Mouse (Mus musculus) limb, embryonic 13.5 days (tissue): ENCODE measurements around the gene Usp8. TPM values are rescaled to one million over a fixed set of nuclear protein-coding genes. Genes with fewer than 3 reads are reported as not detected.

Source experiments
- ATAC-seq: fragments of 200-750 bp; cut with Nextera tagmentation; 2 replicates; pipeline ENCODE4 v1.8.0; 2017; ENCODE audit warnings: low read depth, moderate number of reproducible peaks, moderate TSS enrichment; ENCODE audit not compliant: low FRiP score
- H3K27ac ChIP-seq: fragments of 300-500 bp; sonication (generic); 2 replicates; pipeline ENCODE4 v1.5.1; 2015; ENCODE audit warnings: inconsistent platforms, mild to moderate bottlenecking, moderate library complexity
- H3K27me3 ChIP-seq: fragments of 300-500 bp; sonication (generic); 2 replicates; pipeline ENCODE4 v1.6.1; 2015; ENCODE audit warnings: mild to moderate bottlenecking, inconsistent platforms
- H3K36me3 ChIP-seq: fragments of 300-500 bp; sonication (generic); 2 replicates; pipeline ENCODE4 v1.6.1; 2015; ENCODE audit warnings: inconsistent platforms, mild to moderate bottlenecking, moderate library complexity
- H3K4me1 ChIP-seq: fragments of 300-500 bp; sonication (generic); 2 replicates; pipeline ENCODE4 v1.6.1; 2015; ENCODE audit warnings: inconsistent platforms
- H3K4me2 ChIP-seq: fragments of 300-500 bp; sonication (generic); replicated peaks from 2 replicates; pipeline ENCODE4 v1.6.1; 2015; ENCODE audit warnings: inconsistent platforms, mild to moderate bottlenecking, moderate library complexity
- H3K4me3 ChIP-seq: fragments of 300-500 bp; sonication (generic); 2 replicates; pipeline ENCODE4 v1.5.1; 2015; ENCODE audit warnings: moderate library complexity, mild to moderate bottlenecking, inconsistent platforms
- H3K9ac ChIP-seq: fragments of 300-500 bp; sonication (generic); 2 replicates; pipeline ENCODE4 v1.6.1; 2015; ENCODE audit warnings: mild to moderate bottlenecking, inconsistent platforms
- H3K9me3 ChIP-seq: fragments of 300-500 bp; sonication (generic); 2 replicates; pipeline ENCODE4 v1.6.1; 2016; ENCODE audit warnings: inconsistent platforms
- WGBS: fragments of 180-500 bp; shearing (Covaris S2); methylation state at CpG from one replicate; pipeline ENCODE4 v1.1.7; 2015; 5-methylcytosine and 5-hydroxymethylcytosine counted together
- polyA plus RNA-seq: library from polyadenylated mRNA; unstranded; fragments of >200 nt; fragmentation: Nextera tagmentation; extraction: Ambion mirVana; gene quantifications from 2 replicates; pipeline ENCODE4 v1.2.1, GENCODE M21; 2015

Gene Usp8
- polyA plus RNA-seq, 1 experiment from 2014 or later: 38.6 TPM

- peaks cover 47% of the 10 kb centered on the region for H3K36me3 ChIP-seq
- peaks cover 7% of the 10 kb centered on the region; the same call in 1 of the 2 replicates for H3K9me3 ChIP-seq
- H3K27ac ChIP-seq: no peak overlapping the region
- ATAC-seq: no peak
- no peak overlapping the region for H3K4me3 ChIP-seq
- no peaks in the 10 kb centered on the region for H3K4me1 ChIP-seq
- 97% methylated on average over 1 of the region's 1 CpGs for WGBS
- no peak overlapping the region for H3K4me2 ChIP-seq
- H3K9ac ChIP-seq: no peak overlapping the region
- H3K27me3 ChIP-seq: no peaks in the 10 kb centered on the region
Observed at GRCm38 (mm10) chr2:126682937-126683336, 24.2 kb upstream of the Usp8 start.

- H3K36me3 ChIP-seq: peaks cover 4% of the 10 kb centered on the region; the same call in 1 of the 2 replicates
- ATAC-seq: no peak
- H3K27ac ChIP-seq: no peak overlapping the region
- no peaks in the 10 kb centered on the region for H3K4me1 ChIP-seq
- no peaks in the 10 kb centered on the region for H3K9me3 ChIP-seq
- no peak overlapping the region for H3K9ac ChIP-seq
- H3K4me3 ChIP-seq: no peak overlapping the region
- no peak overlapping the region for H3K4me2 ChIP-seq
- no peaks in the 10 kb centered on the region for H3K27me3 ChIP-seq
- 82% methylated on average over 3 of the region's 3 CpGs for WGBS
Observed at GRCm38 (mm10) chr2:126691290-126691689, 15.8 kb upstream of the Usp8 start.

- no peaks in the 10 kb centered on the region for H3K36me3 ChIP-seq
- no peak overlapping the region for H3K4me2 ChIP-seq
- H3K27ac ChIP-seq: no peak overlapping the region
- ATAC-seq: no peak
- H3K27me3 ChIP-seq: no peaks in the 10 kb centered on the region
- 80% methylated on average over 6 of the region's 6 CpGs for WGBS
- H3K9me3 ChIP-seq: no peaks in the 10 kb centered on the region
- no peak overlapping the region for H3K9ac ChIP-seq
- H3K4me1 ChIP-seq: no peaks in the 10 kb centered on the region
- no peak overlapping the region for H3K4me3 ChIP-seq
Observed at GRCm38 (mm10) chr2:126695285-126695684, 11.8 kb upstream of the Usp8 start.

- Histone ChIP-seq H3K9me3 (no peaks in the 10 kb centered on the region; the same call in 1 of the 2 replicates), H3K4me1 (peaks cover 10% of the 10 kb centered on the region), H3K27ac (peak overlapping the region; percentile 79), H3K4me2 (peak overlapping the region; percentile 78), H3K36me3 (no peaks in the 10 kb centered on the region; the same call in 1 of the 2 replicates), H3K4me3 (peak overlapping the region; percentile 90), H3K27me3 (0 out of 2 replicates have a peak, but pooled peaks cover 4% of the 10 kb centered on the region), H3K9ac (peak overlapping the region; percentile 94)
- ATAC-seq: peak; percentile 87
- WGBS: under 1% methylated on average over 23 of the region's 23 CpGs
Observed at GRCm38 (mm10) chr2:126707438-126707779, 281 bp downstream of the Usp8 start.

DNA sequence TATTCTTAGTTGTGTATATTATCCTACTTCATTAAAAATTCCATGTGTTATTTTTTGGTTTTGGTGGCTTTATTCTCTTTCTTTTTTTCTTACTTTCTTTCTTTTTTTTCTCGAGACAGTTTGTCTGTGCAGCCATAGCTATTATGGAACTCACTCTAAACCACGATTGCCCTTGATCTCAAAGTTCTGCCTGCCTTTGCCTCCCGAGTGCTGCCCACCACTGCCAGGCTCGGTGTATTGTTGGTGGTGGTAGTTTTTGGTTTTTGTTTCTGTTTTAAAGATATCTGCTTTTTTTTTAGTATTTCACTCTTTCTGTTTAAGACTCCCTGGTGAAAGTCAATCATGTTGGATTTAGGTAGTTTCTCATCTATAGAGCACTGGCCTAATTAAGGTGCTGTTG lies 1.2 kb downstream of the Usp8 start:
- peaks cover 10% of the 10 kb centered on the region for H3K4me1 ChIP-seq
- no peaks in the 10 kb centered on the region; the same call in 1 of the 2 replicates for H3K36me3 ChIP-seq
- peak overlapping the region; percentile 94; the same call in 1 of the 2 replicates for H3K9ac ChIP-seq
- no peak overlapping the region for H3K27ac ChIP-seq
- H3K27me3 ChIP-seq: 0 out of 2 replicates have a peak, but pooled peaks cover 4% of the 10 kb centered on the region
- no peak for ATAC-seq
- no peaks in the 10 kb centered on the region for H3K9me3 ChIP-seq
- peak overlapping the region; percentile 90 for H3K4me3 ChIP-seq
- peak overlapping the region; percentile 78 for H3K4me2 ChIP-seq
- WGBS: 83% methylated on average over 4 of the region's 4 CpGs

- 94% methylated on average over 5 of the region's 5 CpGs for WGBS
- Histone ChIP-seq H3K4me3 (no peak overlapping the region), H3K9me3 (no peaks in the 10 kb centered on the region), H3K27ac (no peak overlapping the region), H3K27me3 (no peaks in the 10 kb centered on the region), H3K9ac (no peak overlapping the region), H3K4me1 (peaks cover 10% of the 10 kb centered on the region), H3K4me2 (no peak overlapping the region), H3K36me3 (peaks cover 2% of the 10 kb centered on the region; the same call in 1 of the 2 replicates)
- no peak for ATAC-seq
Observed at GRCm38 (mm10) chr2:126712526-126712925, 5.4 kb downstream of the Usp8 start.

- Histone ChIP-seq H3K27me3 (no peaks in the 10 kb centered on the region), H3K36me3 (peaks cover 2% of the 10 kb centered on the region; the same call in 1 of the 2 replicates), H3K9me3 (no peaks in the 10 kb centered on the region), H3K4me1 (peaks cover 8% of the 10 kb centered on the region), H3K27ac (no peak overlapping the region), H3K4me2 (no peak overlapping the region), H3K4me3 (no peak overlapping the region), H3K9ac (no peak overlapping the region)
- ATAC-seq: no peak
Observed at GRCm38 (mm10) chr2:126712950-126713349, 5.8 kb downstream of the Usp8 start.

- Histone ChIP-seq H3K9me3 (no peaks in the 10 kb centered on the region), H3K4me3 (no peak overlapping the region), H3K36me3 (peaks cover 53% of the 10 kb centered on the region), H3K4me2 (no peak overlapping the region), H3K27me3 (no peaks in the 10 kb centered on the region), H3K9ac (no peak overlapping the region), H3K27ac (no peak overlapping the region), H3K4me1 (no peaks in the 10 kb centered on the region)
- WGBS: 96% methylated on average over 4 of the region's 4 CpGs
- no peak for ATAC-seq
Observed at GRCm38 (mm10) chr2:126729207-126729606, 22.1 kb downstream of the Usp8 start.

- H3K36me3 ChIP-seq: peaks cover 63% of the 10 kb centered on the region
- ATAC-seq: no peak
- H3K4me1 ChIP-seq: no peaks in the 10 kb centered on the region
- no peaks in the 10 kb centered on the region for H3K9me3 ChIP-seq
- H3K27me3 ChIP-seq: no peaks in the 10 kb centered on the region
- H3K4me3 ChIP-seq: no peak overlapping the region
- no peak overlapping the region for H3K27ac ChIP-seq
- WGBS: 70% methylated on average over 2 of the region's 2 CpGs
- no peak overlapping the region for H3K9ac ChIP-seq
- no peak overlapping the region for H3K4me2 ChIP-seq
Observed at GRCm38 (mm10) chr2:126730502-126730901, 23.4 kb downstream of the Usp8 start.

DNA sequence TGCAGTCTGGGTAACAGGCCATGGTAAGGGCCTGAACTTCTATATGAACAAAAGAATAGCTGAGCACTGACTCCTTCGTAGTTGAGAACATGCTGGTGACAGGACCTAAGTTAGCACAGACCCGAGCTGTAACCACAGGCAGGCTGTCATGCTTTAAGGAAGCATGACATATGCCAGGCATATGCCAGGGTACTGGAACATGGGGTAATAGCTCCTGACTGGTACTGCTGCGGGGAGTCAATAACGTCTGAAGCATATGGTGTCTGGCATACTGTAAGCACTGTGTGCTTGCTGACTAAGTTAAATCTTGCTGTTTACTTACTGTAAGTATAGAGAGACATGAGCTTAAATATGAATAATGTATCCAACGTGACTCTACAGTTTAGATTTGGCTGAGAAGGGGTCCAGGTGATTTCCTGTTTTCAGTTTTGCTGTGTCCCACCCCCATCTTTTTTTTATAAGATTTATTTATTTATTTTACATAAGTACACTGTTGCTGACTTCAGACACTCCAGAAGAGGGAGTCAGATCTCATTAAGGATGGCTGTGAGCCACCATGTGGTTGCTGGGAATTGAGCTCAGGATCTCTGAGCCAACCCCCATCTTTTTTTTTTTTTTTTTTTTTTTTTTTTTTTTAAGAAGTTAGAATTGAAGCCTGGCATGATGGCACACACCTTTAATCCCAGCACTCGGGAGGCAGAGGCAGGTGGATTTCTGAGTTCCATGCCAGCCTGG lies 28.4 kb downstream of the Usp8 start:
- no peak for ATAC-seq
- H3K4me3 ChIP-seq: no peak overlapping the region
- no peak overlapping the region for H3K9ac ChIP-seq
- WGBS: 89% methylated on average over 6 of the region's 6 CpGs
- H3K27ac ChIP-seq: no peak overlapping the region
- H3K27me3 ChIP-seq: no peaks in the 10 kb centered on the region
- H3K36me3 ChIP-seq: peaks cover 74% of the 10 kb centered on the region
- no peaks in the 10 kb centered on the region for H3K9me3 ChIP-seq
- no peaks in the 10 kb centered on the region for H3K4me1 ChIP-seq
- no peak overlapping the region for H3K4me2 ChIP-seq

- Histone ChIP-seq H3K9me3 (no peaks in the 10 kb centered on the region), H3K9ac (no peak overlapping the region), H3K4me2 (no peak overlapping the region), H3K27ac (no peak overlapping the region), H3K4me3 (no peak overlapping the region), H3K27me3 (no peaks in the 10 kb centered on the region), H3K4me1 (no peaks in the 10 kb centered on the region), H3K36me3 (peaks cover 69% of the 10 kb centered on the region)
- 75% methylated on average over 2 of the region's 2 CpGs for WGBS
- ATAC-seq: no peak
Observed at GRCm38 (mm10) chr2:126740314-126740713, 33.2 kb downstream of the Usp8 start.

DNA sequence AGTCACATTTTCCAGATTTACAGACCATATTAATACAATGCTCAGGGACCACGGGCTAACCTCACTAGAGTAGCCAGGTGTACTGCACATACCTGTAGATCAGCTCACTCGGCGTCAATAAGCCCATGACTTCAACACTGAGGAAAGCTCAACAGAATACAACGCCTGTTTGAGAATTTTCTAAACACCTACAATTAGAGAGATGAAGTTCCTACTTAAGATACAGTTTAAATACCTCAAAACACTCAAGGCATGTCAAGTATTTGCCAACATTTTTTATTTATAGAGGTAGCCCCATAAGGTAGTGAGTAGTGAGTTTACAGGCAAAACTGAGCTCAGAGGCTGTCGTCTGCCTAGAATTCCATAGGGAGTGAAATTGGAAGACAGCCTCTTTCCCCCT lies 36.3 kb downstream of the Usp8 start:
- Histone ChIP-seq H3K9ac (no peak overlapping the region), H3K27ac (no peak overlapping the region), H3K4me3 (no peak overlapping the region), H3K4me2 (no peak overlapping the region), H3K27me3 (no peaks in the 10 kb centered on the region), H3K36me3 (peaks cover 73% of the 10 kb centered on the region), H3K4me1 (no peaks in the 10 kb centered on the region), H3K9me3 (no peaks in the 10 kb centered on the region)
- ATAC-seq: no peak
- WGBS: 78% methylated on average over 5 of the region's 5 CpGs

DNA sequence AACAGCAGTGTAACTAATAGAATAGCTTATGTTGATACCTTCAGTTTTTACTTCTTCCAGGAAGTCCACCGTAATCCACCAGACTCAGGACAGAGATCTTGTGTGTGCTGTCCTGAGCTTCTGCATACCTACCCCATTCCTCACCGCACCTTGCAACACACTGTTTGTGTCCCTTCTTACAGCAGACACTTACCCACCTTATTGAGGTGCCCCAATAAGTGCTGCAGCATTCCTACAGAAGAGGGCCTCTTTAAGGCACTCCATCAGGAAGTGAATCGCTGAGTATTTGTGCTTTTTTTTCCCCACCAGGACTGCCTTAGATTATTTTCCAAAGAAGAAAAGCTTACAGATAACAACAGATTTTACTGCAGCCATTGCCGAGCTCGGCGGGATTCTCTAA lies 48.5 kb downstream of the Usp8 start:
- WGBS: 98% methylated on average over 6 of the region's 6 CpGs
- H3K27ac ChIP-seq: no peak overlapping the region
- H3K9me3 ChIP-seq: no peaks in the 10 kb centered on the region
- ATAC-seq: no peak
- H3K4me2 ChIP-seq: no peak overlapping the region
- H3K4me1 ChIP-seq: no peaks in the 10 kb centered on the region
- H3K27me3 ChIP-seq: no peaks in the 10 kb centered on the region
- no peak overlapping the region for H3K4me3 ChIP-seq
- H3K9ac ChIP-seq: no peak overlapping the region
- peaks cover 92% of the 10 kb centered on the region for H3K36me3 ChIP-seq
